Mouse (Mus musculus) midbrain, postnatal 0 days (tissue): Measurements from ENCODE around the gene Ms4a15. TPM values are rescaled to one million over a fixed set of nuclear protein-coding genes. Genes with fewer than 3 reads are reported as not detected.

Experiments
- ATAC-seq: fragments of 200-750 bp; cut with Nextera tagmentation; 2 replicates; pipeline ENCODE4 v1.8.0; 2017; ENCODE audit warnings: moderate number of reproducible peaks, mild to moderate bottlenecking, moderate TSS enrichment, moderate library complexity; ENCODE audit not compliant: low FRiP score
- DNase-seq: peaks from one replicate; pipeline ENCODE4 v3.0.0-alpha.2; 2015; ENCODE audit warnings: low spot score
- H3K27ac ChIP-seq: fragments of 300-500 bp; sonication (generic); 2 replicates; pipeline ENCODE4 v1.5.1; 2014; ENCODE audit warnings: low read depth, mild to moderate bottlenecking, low read length, mixed read lengths
- H3K27me3 ChIP-seq: fragments of 300-500 bp; sonication (generic); 2 replicates; pipeline ENCODE4 v1.6.1; 2014; ENCODE audit warnings: low read length, control low read depth, mixed read lengths; ENCODE audit not compliant: insufficient read depth
- H3K36me3 ChIP-seq: fragments of 300-500 bp; sonication (generic); 2 replicates; pipeline ENCODE4 v1.6.1; 2014; ENCODE audit warnings: low read length, control low read depth, mixed read lengths; ENCODE audit not compliant: insufficient read depth
- H3K4me1 ChIP-seq: fragments of 300-500 bp; sonication (generic); 2 replicates; pipeline ENCODE4 v1.6.1; 2014; ENCODE audit warnings: mild to moderate bottlenecking, control low read depth, antibody characterized with exemption, low read length, mixed read lengths; ENCODE audit not compliant: insufficient read depth
- H3K4me2 ChIP-seq: fragments of 300-500 bp; sonication (generic); 2 replicates; pipeline ENCODE4 v1.6.1; 2014; ENCODE audit warnings: low read depth, mild to moderate bottlenecking, low read length, mixed read lengths; ENCODE audit not compliant: poor library complexity, severe bottlenecking
- H3K4me3 ChIP-seq: fragments of 300-500 bp; sonication (generic); 2 replicates; pipeline ENCODE4 v1.5.1; 2014; ENCODE audit warnings: low read depth, mild to moderate bottlenecking, low read length, moderate library complexity
- H3K9ac ChIP-seq: fragments of 300-500 bp; sonication (generic); replicated peaks from 2 replicates; pipeline ENCODE4 v1.6.1; 2014; ENCODE audit warnings: mild to moderate bottlenecking, low read length, moderate library complexity, mixed read lengths; ENCODE audit not compliant: poor library complexity, severe bottlenecking
- H3K9me3 ChIP-seq: fragments of 300-500 bp; sonication (generic); 2 replicates; pipeline ENCODE4 v1.6.1; 2016; ENCODE audit warnings: low read length, control low read depth
- CTCF ChIP-seq: IDR thresholded peaks from 2 replicates; pipeline ENCODE4 v1.5.1; 2016; ENCODE audit warnings: antibody characterized with exemption, mild to moderate bottlenecking
- WGBS: fragments of 180-500 bp; shearing (Covaris S2); extraction: QIAGEN DNeasy Blood & Tissue Kit; methylation state at CpG from one replicate; pipeline ENCODE4 v1.1.7; 2014; 5-methylcytosine and 5-hydroxymethylcytosine counted together
- polyA plus RNA-seq: library from polyadenylated mRNA; unstranded; fragments of >200 nt; fragmentation: Nextera tagmentation; extraction: Ambion mirVana; gene quantifications from 2 replicates; pipeline ENCODE4 v1.2.1, GENCODE M21; 2015
- total RNA-seq: library from RNA; depleted of rRNA; stranded (reverse); fragments of >200 nt; gene quantifications from 2 replicates; pipeline ENCODE4 v1.2.3, GENCODE M21; 2014

Gene Ms4a15
- total and polyA plus RNA-seq, 2 experiments from 2014 or later, result 0.09 TPM; not detected in 1

GRCm38 (mm10) chr19:11015468-11015867 lies 22.4 kb upstream of the Ms4a15 start:
- Histone ChIP-seq H3K27me3 (no peaks in the 10 kb centered on the region), H3K27ac (no peak overlapping the region), H3K4me1 (no peaks in the 10 kb centered on the region), H3K4me2 (no peak overlapping the region), H3K4me3 (no peak overlapping the region), H3K9me3 (no peaks in the 10 kb centered on the region), H3K9ac (no peak overlapping the region), H3K36me3 (no peaks in the 10 kb centered on the region)
- TF ChIP-seq CTCF, result no peak
- ATAC-seq (no peak), DNase-seq (no peak)

- Histone ChIP-seq H3K4me2 (no peak overlapping the region), H3K9me3 (no peaks in the 10 kb centered on the region)
These were observed 1.1 kb downstream of the Ms4a15 start for GRCm38 (mm10) chr19:10991911-10992310.

DNA sequence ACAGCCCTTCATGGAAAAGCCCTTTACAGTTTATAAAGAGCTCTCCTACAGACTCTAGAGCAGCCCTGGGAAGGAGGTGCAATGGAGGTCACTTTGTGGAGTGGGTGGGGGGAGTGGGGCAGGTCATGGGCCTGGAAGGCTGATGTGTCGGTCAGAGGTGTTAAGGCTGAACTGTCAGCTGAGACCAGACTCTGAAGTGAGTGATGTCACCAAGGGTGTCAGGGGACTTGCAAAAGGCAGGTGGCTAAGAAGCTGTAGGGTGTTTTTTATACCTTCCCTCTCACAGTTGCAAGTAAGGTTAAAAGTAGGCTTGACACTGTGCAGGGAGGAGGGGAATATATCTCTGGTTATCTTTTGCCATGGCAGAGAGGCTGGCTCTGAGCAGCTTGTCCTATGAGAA lies 2.3 kb downstream of the Ms4a15 start:
- no peak for ATAC-seq
- no peaks in the 10 kb centered on the region for H3K36me3 ChIP-seq
- H3K9ac ChIP-seq, result no peak overlapping the region
- no peaks in the 10 kb centered on the region for H3K4me1 ChIP-seq
- TF ChIP-seq CTCF, result no peak
- no peak overlapping the region for H3K4me2 ChIP-seq
- no peak overlapping the region for H3K4me3 ChIP-seq
- DNase-seq, result no peak
- no peaks in the 10 kb centered on the region for H3K27me3 ChIP-seq
- H3K27ac ChIP-seq, result no peak overlapping the region
- H3K9me3 ChIP-seq, result no peaks in the 10 kb centered on the region
- 56% methylated on average over 1 of the region's 1 CpGs for WGBS

More at GRCm38 (mm10) chr19:10991911-10992310, 1.1 kb downstream of the Ms4a15 start:
- Histone ChIP-seq H3K36me3 (no peaks in the 10 kb centered on the region), H3K4me3 (no peak overlapping the region), H3K9ac (no peak overlapping the region), H3K4me1 (no peaks in the 10 kb centered on the region), H3K27ac (no peak overlapping the region), H3K27me3 (no peaks in the 10 kb centered on the region)
- TF ChIP-seq CTCF, result no peak
- ATAC-seq (no peak), DNase-seq (no peak)

- Histone ChIP-seq H3K36me3 (no peaks in the 10 kb centered on the region), H3K9me3 (no peaks in the 10 kb centered on the region), H3K27me3 (no peaks in the 10 kb centered on the region), H3K4me1 (no peaks in the 10 kb centered on the region), H3K27ac (no peak overlapping the region), H3K4me3 (no peak overlapping the region), H3K4me2 (no peak overlapping the region), H3K9ac (no peak overlapping the region)
- WGBS, result 92% methylated on average over 1 of the region's 1 CpGs
- no peak for TF ChIP-seq CTCF
- DNase-seq (no peak), ATAC-seq (no peak)
These were observed 4.5 kb downstream of the Ms4a15 start for GRCm38 (mm10) chr19:10988563-10988962.

DNA sequence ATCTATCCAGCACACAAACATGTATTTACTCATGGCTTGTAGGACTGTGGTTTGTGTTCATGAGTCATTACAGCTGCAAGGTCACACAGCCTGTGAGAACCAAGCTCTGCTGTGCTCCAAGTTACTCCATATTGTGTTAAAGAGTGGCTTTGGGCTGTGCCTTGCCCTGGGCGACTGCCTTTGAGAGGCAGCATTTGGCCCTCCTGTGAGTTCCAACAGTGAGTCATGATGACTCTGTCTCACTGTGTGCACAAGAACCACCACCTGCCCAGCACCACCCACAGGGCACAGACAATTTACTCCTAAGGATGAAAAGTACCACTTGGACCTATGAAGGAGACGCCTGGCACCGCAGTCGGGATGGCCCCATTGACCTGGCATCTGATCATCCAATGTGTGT lies 7.2 kb downstream of the Ms4a15 start:
- DNase-seq (no peak), ATAC-seq (no peak)
- Histone ChIP-seq H3K27ac (no peak overlapping the region), H3K4me1 (no peaks in the 10 kb centered on the region), H3K9me3 (no peaks in the 10 kb centered on the region), H3K36me3 (no peaks in the 10 kb centered on the region), H3K27me3 (no peaks in the 10 kb centered on the region), H3K4me2 (no peak overlapping the region), H3K4me3 (no peak overlapping the region), H3K9ac (no peak overlapping the region)
- TF ChIP-seq CTCF, result no peak
- WGBS, result 97% methylated on average over 4 of the region's 4 CpGs

- Histone ChIP-seq H3K9me3 (no peaks in the 10 kb centered on the region), H3K4me2 (no peak overlapping the region), H3K27me3 (no peaks in the 10 kb centered on the region), H3K4me3 (no peak overlapping the region), H3K4me1 (no peaks in the 10 kb centered on the region), H3K9ac (no peak overlapping the region), H3K36me3 (no peaks in the 10 kb centered on the region), H3K27ac (no peak overlapping the region)
- 79% methylated on average over 13 of the region's 13 CpGs for WGBS
- no peak for TF ChIP-seq CTCF
- DNase-seq (no peak), ATAC-seq (no peak)
These were observed 8.5 kb downstream of the Ms4a15 start for GRCm38 (mm10) chr19:10984551-10984950.

- no peak overlapping the region for H3K4me2 ChIP-seq
- H3K9me3 ChIP-seq, result no peaks in the 10 kb centered on the region
- no peak for DNase-seq
- H3K27me3 ChIP-seq, result no peaks in the 10 kb centered on the region
- WGBS, result 19% methylated on average over 14 of the region's 14 CpGs
- no peak overlapping the region for H3K27ac ChIP-seq
- no peaks in the 10 kb centered on the region for H3K4me1 ChIP-seq
- H3K9ac ChIP-seq, result no peak overlapping the region
- H3K36me3 ChIP-seq, result no peaks in the 10 kb centered on the region
- no peak overlapping the region for H3K4me3 ChIP-seq
- peak; percentile 50 for TF ChIP-seq CTCF
- ATAC-seq, result no peak
These were observed 9.9 kb downstream of the Ms4a15 start for GRCm38 (mm10) chr19:10983146-10983545.
